Mouse (Mus musculus) adrenal gland, postnatal 0 days (tissue): Measurements from ENCODE around the gene Mrpl20. TPM values are rescaled to one million over a fixed set of nuclear protein-coding genes. Genes with fewer than 3 reads are reported as not detected.

Experiments used
- microRNA-seq: library from miRNA; unstranded; fragments of <30 nt; microRNA quantifications from one replicate; pipeline ENCODE4, GENCODE M21; 2016; ENCODE audit warnings: borderline replicate concordance; ENCODE audit not compliant: insufficient number of aligned reads
- polyA plus RNA-seq: library from polyadenylated mRNA; unstranded; fragments of >200 nt; fragmentation: Nextera tagmentation; extraction: Ambion mirVana; gene quantifications from 2 replicates; pipeline ENCODE4 v1.2.1, GENCODE M21; 2015

Mrpl20 gene
- 301 and 408 TPM in 2 replicates for polyA plus RNA-seq

GRCm38 (mm10) chr4:155802741-155803339, at the start of gene Mrpl20:
TSS of gene Mrpl20 (plus strand) at chr4:155802878.

DNA sequence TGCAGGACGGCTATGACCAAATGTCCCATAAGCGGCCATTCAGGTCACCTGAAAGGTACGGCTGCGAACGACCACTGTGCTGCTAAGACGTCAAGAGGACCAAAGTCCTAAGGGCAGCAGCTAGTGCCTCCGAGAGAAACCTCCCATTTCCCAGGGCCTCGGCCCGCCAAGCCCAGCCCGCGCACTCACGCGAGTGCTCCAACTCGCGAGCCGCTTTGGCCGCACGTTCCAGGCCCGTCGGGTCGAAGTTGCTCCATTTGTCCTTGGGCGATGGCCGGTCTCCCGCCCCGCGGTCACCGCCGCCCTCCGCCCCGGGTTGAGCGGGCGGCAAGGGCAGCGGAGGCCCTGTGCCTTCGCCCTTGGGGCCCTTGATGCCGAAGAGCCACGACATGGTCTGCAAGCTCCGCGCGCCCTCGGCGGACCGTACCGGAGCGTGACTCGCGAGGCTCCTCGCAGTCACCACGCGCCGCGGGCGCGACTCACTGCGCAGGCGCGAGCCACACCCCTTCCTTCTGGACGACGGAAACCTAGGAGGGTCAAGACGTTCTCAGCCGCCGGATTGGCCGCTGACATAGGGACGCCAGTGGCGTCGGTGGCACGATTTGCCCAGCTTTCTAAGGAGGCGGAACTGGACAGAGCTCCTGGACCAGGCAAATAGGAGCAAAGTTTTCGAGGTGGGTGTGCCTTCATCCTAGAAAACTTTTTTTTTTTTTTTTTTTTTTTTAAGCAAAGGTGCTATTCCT, 41.9 kb upstream of the Mrpl20 start, which contains the start of gene Atad3a:
Atad3a (minus strand) TSS at position 481 of the 743 bp plus-strand sequence.

DNA sequence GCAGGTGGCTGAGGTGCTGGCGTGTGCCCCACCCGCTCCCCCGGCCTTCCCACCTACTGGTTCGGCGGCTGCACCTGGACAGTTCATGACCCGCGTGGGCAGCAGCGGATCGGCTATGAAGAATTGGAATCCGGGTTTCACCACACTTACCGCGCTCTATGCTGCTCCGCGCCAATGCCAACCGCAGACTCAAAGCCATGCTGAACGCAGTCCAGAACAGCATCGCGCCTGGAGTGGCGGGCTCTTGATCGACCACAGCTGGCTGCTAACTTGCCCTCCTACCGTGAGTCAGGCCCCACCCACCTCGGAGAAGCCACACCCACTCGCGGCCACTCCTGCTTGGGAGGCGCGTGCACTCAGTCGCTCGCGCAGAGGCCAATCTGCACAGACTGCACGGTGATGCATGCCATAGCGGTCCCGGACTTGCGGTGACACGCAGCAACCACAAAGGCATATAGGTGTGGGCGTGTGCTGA, 28.4 kb upstream of the Mrpl20 start, which contains the start of gene Vwa1:
Vwa1 (minus strand) TSS at position 419 of the 475 bp plus-strand sequence.

GRCm38 (mm10) chr4:155785819-155786218, 16.9 kb upstream of the Mrpl20 start, which contains the start of gene Tmem88b:
TSS of gene Tmem88b (minus strand) at chr4:155785874.

DNA sequence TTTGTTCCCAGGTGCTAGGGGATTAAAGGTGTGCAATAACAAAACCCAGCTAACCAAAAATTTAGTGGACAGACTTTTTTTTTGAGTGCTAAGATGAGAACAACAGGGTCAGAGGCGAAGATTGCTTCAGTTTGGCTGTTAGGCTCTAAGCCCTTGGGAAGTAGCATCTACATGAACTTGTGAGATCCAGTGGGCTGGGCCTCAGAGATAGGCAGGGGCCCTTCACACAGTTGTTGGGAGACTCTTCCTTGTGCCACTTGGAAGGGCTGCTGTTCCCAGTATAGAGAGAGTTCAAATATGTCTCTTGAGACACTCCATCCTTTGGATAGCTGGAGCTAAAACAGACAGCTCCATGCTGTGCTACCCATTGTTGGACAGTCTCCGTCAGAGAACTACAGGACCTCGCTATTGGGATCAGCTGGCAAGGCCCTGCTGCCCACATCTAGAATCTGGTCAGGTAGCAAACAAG, 12.6 kb upstream of the Mrpl20 start, which contains the start of gene Ankrd65:
Ankrd65 (plus strand) TSS at position 419 of the 469 bp plus-strand sequence.

GRCm38 (mm10) chr4:155811929-155812664, 9.4 kb downstream of the Mrpl20 start, which contains the start of gene Ccnl2:
TSS of gene Ccnl2 (plus strand) at chr4:155812489.

DNA sequence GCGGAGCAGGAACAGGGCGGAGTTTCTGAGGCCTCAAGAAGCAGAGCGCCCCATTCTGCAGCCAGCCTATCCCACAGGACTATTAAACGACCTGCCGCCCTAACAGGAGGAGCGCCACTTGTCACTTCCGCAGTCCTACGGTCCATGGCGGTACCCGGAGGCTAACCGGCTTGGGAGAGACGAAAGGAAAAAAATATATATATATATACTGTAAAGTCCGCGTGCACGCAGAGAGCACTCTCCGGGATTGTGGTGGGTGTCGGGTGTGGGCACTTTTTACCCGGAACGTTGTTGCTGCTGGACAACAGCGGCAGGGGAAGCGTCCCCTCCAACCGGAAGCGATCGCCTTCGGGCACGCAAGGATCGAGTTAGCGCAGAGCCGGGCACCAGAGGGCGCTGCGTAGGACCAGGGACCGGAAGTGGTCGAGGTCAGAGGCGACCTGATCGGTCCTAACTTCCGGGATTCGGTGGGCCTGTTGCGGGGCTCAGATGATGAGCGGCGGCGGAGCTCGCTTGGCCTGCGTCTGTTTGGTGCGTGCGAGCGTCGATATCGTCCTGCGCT, 28.6 kb downstream of the Mrpl20 start, which contains the start of gene Aurkaip1:
Aurkaip1 (plus strand) TSS at position 68 of the 562 bp plus-strand sequence.

GRCm38 (mm10) chr4:155839483-155839910, 36.8 kb downstream of the Mrpl20 start, which contains the start of gene Mxra8:
TSS of gene Mxra8 (plus strand) at chr4:155839680.

DNA sequence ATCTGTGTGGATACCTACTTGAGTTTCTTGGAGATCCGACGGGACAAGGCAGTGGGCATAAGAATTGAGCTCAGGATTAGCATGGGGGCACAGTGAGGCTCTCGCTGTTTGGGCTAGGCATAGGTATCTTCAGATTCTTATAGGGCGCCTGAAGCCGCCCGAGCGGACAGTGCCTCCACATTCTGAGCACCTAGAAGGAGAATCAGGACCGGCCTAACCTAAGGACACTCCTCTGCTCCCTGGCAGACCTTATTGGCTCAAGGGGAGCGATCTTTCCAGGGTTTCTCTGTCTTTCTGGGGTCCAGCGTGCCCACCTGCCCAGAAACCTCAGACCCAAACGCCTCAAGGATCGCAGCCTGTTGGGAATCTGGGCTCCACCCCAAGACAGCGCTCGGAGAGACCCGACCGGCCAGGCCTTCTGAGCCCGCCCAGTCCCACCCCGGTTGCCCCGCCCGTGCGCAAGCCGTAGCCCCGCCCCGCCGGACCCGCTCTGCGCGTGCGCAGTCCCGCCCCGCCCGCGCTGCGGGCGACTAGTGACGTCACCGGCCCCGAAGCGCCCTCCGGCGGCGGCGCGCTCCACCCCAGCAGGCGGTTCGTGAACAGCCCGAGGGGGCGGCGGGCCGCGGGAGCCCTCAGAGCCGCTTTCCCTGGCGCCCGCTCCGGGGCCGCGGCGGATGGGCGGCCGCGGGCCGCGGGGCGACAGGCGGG, 44.3 kb downstream of the Mrpl20 start, which contains the start of gene Dvl1:
Dvl1 (plus strand) TSS at position 532 of the 708 bp plus-strand sequence.

Small RNAs within 50 kb of the gene (microRNA-seq; reads per million reads assigned to microRNA genes)
- gene Gm27743: not detected

Other genes with a start within 250 kb of the Mrpl20 start
- 69.7 and 136 TPM in 2 replicates for gene Nadk, start 240.5 kb upstream of the Mrpl20 start, polyA plus RNA-seq
- 5.8 and 7.8 TPM in 2 replicates for gene Slc35e2, start 201.5 kb upstream of the Mrpl20 start, polyA plus RNA-seq
- gene Cdk11b, start 178.0 kb upstream of the Mrpl20 start, polyA plus RNA-seq: 40.5 and 62.6 TPM in 2 replicates
- not detected in 2 replicates for gene Gm10563, start 157.5 kb upstream of the Mrpl20 start, polyA plus RNA-seq
- gene Mmp23, start 149.5 kb upstream of the Mrpl20 start, polyA plus RNA-seq: 73.1 and 96.3 TPM in 2 replicates
- gene Mib2, start 133.7 kb upstream of the Mrpl20 start, polyA plus RNA-seq: 22.3 and 24.1 TPM in 2 replicates
- 26.3 and 55.7 TPM in 2 replicates for gene Fndc10, start 108.5 kb upstream of the Mrpl20 start, polyA plus RNA-seq
- 224 and 227 TPM in 2 replicates for gene Ssu72, start 98.1 kb upstream of the Mrpl20 start, polyA plus RNA-seq
- gene Tmem240, start 68.1 kb upstream of the Mrpl20 start, polyA plus RNA-seq: 0.79 and 1.4 TPM in 2 replicates
- gene Atad3a, start 41.8 kb upstream of the Mrpl20 start, polyA plus RNA-seq: 32.3 and 51.0 TPM in 2 replicates
- gene Vwa1, start 28.2 kb upstream of the Mrpl20 start, polyA plus RNA-seq: 8.0 and 13.1 TPM in 2 replicates
- 0.19 and 0.60 TPM in 2 replicates for gene Tmem88b, start 17.0 kb upstream of the Mrpl20 start, polyA plus RNA-seq
- 0.15 TPM in 1 of 2 replicates, not detected in the other for gene Ankrd65, start 12.4 kb upstream of the Mrpl20 start, polyA plus RNA-seq
- 73.0 and 127 TPM in 2 replicates for gene Ccnl2, start 9.6 kb downstream of the Mrpl20 start, polyA plus RNA-seq
- 316 and 348 TPM in 2 replicates for gene Aurkaip1, start 28.4 kb downstream of the Mrpl20 start, polyA plus RNA-seq
- gene Mxra8, start 36.8 kb downstream of the Mrpl20 start, polyA plus RNA-seq: 159 and 249 TPM in 2 replicates
- 11.9 and 14.2 TPM in 2 replicates for gene Dvl1, start 44.5 kb downstream of the Mrpl20 start, polyA plus RNA-seq
- 0.14 and 0.16 TPM in 2 replicates for gene Tas1r3, start 60.5 kb downstream of the Mrpl20 start, polyA plus RNA-seq
- 7.7 and 9.1 TPM in 2 replicates for gene Cptp, start 66.6 kb downstream of the Mrpl20 start, polyA plus RNA-seq
- gene Ints11, start 66.7 kb downstream of the Mrpl20 start, polyA plus RNA-seq: 30.5 and 36.0 TPM in 2 replicates
- gene Pusl1, start 88.9 kb downstream of the Mrpl20 start, polyA plus RNA-seq: 26.3 and 34.6 TPM in 2 replicates
- 10.5 and 15.9 TPM in 2 replicates for gene Acap3, start 88.9 kb downstream of the Mrpl20 start, polyA plus RNA-seq
- 79.0 and 89.5 TPM in 2 replicates for gene Ube2j2, start 141.0 kb downstream of the Mrpl20 start, polyA plus RNA-seq
- 56.5 and 78.7 TPM in 2 replicates for gene C1qtnf12, start 159.4 kb downstream of the Mrpl20 start, polyA plus RNA-seq
- gene B3galt6, start 189.8 kb downstream of the Mrpl20 start, polyA plus RNA-seq: 8.5 and 9.4 TPM in 2 replicates
- 177 and 229 TPM in 2 replicates for gene Sdf4, start 190.0 kb downstream of the Mrpl20 start, polyA plus RNA-seq
- gene Tnfrsf4, start 211.0 kb downstream of the Mrpl20 start, polyA plus RNA-seq: 0.80 and 0.94 TPM in 2 replicates
- gene Tnfrsf18, start 223.3 kb downstream of the Mrpl20 start, polyA plus RNA-seq: 1.0 and 1.1 TPM in 2 replicates